Mouse (Mus musculus): ENCODE data around the gene Cybrd1. TPM values are rescaled to one million over a fixed set of nuclear protein-coding genes. Genes with fewer than 3 reads are reported as not detected.

The Cybrd1 gene
- polyA plus RNA-seq, 1 experiment, result 1.5 TPM

DNA sequence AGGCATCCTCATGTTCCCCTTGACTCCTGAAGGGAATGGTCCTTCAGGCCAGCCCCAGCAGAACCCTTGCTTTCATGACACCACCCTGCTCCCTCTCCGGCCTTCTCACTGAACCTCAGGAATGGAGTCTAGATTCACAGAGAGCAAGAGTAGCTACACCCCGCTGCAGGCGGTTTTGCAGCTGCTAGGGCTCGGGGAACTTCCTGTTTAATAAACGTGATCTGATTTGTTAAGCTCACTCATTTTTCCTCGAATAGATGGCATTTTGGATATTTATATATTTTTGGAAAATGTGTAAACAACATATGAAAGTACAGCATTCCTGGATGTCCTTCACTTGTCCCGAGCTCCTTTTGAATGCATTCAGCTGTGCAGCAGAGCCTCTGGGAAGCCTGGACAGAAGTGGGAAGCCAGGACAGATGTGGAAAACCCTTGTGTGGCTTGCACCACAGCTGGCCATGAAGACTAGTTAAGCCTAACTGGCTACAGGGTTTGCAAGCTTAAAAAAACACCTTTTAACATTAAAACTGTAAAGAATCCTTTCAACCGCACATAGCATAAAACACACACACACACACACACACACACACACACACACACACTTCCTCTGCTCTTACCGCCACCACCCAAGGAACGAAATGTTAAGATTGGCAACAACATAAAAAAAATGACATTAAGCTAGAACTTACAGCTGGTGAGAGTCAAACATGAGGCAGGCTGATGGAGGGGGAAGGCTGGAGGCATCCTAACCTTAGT is 10.2 kb downstream of the Cybrd1 start:
- Histone ChIP-seq H3K4me3 (ENCODE audit: low read depth, low read length) (no peak overlapping the region), H3K4me1 (ENCODE audit: control insufficient read depth, insufficient read depth, insufficient read length, low read length) (peaks cover 3% of the 10 kb centered on the region), H3K27me3 (ENCODE audit: control insufficient read depth, insufficient read depth, low read length) (no peaks in the 10 kb centered on the region), H3K36me3 (ENCODE audit: control insufficient read depth, insufficient read depth, low read length) (no peaks in the 10 kb centered on the region), H3K27ac (ENCODE audit: insufficient read depth, low read depth, low read length) (no peak overlapping the region)
- no peak for TF ChIP-seq CTCF (IDR thresholded peaks at IDR 0.05; ENCODE audit: extremely low read depth, insufficient read length, insufficient replicate concordance, low read depth, low read length)
- no peak for TF ChIP-seq POLR2A (IDR thresholded peaks at IDR 0.05; ENCODE audit: low read depth, low read length)
- whole genome bisulfite sequencing, result 74% methylated on average over 10 of the region's 10 CpGs

DNA sequence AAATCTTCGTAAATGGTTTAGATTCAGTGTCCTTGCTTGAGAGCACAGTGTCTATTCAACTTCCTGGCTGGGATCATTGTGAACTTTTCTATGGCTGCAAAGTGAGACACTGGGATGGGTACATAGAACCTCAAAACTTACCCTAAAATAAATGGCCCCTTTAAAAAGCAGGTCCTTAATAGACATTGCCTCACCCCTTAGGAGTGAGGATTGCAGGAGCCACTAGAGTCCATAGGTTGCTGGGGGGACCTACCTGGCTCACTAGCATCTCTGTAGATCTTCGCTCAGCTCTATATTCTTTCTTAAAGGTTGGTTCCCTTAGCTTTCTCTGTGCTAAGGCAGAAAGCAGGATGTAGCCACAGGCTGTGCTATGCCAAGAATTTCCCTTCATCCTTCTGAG is 12.6 kb downstream of the Cybrd1 start:
- H3K27me3 ChIP-seq (ENCODE audit: control insufficient read depth, insufficient read depth, low read length), result no peaks in the 10 kb centered on the region
- no peak overlapping the region for H3K27ac ChIP-seq (ENCODE audit: insufficient read depth, low read depth, low read length)
- WGBS, result 92% methylated on average over 2 of the region's 2 CpGs
- no peak overlapping the region for H3K4me3 ChIP-seq (ENCODE audit: low read depth, low read length)
- no peaks in the 10 kb centered on the region for H3K4me1 ChIP-seq (ENCODE audit: control insufficient read depth, insufficient read depth, insufficient read length, low read length)
- no peaks in the 10 kb centered on the region for H3K36me3 ChIP-seq (ENCODE audit: control insufficient read depth, insufficient read depth, low read length)
- TF ChIP-seq CTCF (IDR thresholded peaks at IDR 0.05; ENCODE audit: extremely low read depth, insufficient read length, insufficient replicate concordance, low read depth, low read length) (no peak), POLR2A (IDR thresholded peaks at IDR 0.05; ENCODE audit: low read depth, low read length) (no peak)

DNA sequence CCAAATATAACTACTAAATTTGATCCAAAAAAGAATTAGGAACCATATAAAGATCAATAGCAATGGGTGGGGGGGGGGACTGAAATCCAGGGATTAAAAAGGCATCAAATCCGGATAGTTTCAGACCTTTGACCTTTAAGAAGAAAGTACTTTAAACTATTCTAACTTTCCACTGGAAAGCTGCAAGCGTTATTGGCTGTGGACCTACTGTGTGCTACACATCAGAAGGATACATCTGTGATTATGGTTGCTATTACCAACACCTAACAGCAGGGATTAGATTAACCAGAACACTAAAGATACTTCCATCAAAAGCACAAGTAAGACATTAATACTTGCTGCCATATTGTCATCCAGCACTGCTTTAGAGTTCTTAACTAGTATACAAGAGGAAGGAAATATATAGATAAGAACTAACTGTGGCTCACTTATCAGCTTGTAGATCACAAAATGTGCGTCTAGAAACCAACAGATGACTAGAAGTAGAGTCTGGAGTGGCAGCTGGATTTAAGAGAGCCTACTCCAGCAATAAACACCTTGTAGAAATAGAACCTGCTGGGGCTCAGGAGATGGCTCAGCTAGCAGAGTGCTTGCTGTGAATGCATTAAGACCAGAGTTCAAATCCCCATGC is 14.3 kb downstream of the Cybrd1 start:
- no peaks in the 10 kb centered on the region for H3K4me1 ChIP-seq (ENCODE audit: control insufficient read depth, insufficient read depth, insufficient read length, low read length)
- H3K4me3 ChIP-seq (ENCODE audit: low read depth, low read length), result no peak overlapping the region
- H3K27ac ChIP-seq (ENCODE audit: insufficient read depth, low read depth, low read length), result no peak overlapping the region
- TF ChIP-seq POLR2A (IDR thresholded peaks at IDR 0.05; ENCODE audit: low read depth, low read length) (no peak), CTCF (IDR thresholded peaks at IDR 0.05; ENCODE audit: extremely low read depth, insufficient read length, insufficient replicate concordance, low read depth, low read length) (no peak)
- WGBS, result 70% methylated on average over 3 of the region's 3 CpGs
- no peaks in the 10 kb centered on the region for H3K36me3 ChIP-seq (ENCODE audit: control insufficient read depth, insufficient read depth, low read length)
- no peaks in the 10 kb centered on the region for H3K27me3 ChIP-seq (ENCODE audit: control insufficient read depth, insufficient read depth, low read length)

DNA sequence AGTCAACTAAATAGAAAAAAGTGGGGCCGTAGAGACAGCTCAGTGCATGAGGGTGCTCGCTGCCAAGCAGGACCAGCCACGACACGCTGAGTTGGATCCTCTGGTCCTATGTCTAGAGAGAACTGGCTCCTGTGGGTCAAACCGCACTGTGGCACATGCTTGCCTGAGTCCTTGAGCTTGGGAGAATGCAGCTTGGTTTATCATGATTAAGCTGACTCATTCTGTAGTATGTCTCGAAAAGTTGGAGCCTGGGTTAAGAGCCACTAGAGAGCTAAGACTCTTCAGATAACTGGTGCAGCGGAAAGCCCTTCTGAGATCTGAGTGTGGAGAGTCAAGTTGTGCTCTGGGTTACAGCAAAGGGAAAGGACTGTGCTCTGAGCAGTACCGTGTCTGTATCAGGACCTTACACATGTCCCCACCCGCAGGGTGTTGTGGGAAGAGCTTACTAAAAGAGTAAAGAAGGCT is 16.4 kb downstream of the Cybrd1 start:
- Histone ChIP-seq H3K4me3 (ENCODE audit: low read depth, low read length) (no peak overlapping the region), H3K27ac (ENCODE audit: insufficient read depth, low read depth, low read length) (no peak overlapping the region), H3K36me3 (ENCODE audit: control insufficient read depth, insufficient read depth, low read length) (no peaks in the 10 kb centered on the region), H3K27me3 (ENCODE audit: control insufficient read depth, insufficient read depth, low read length) (no peaks in the 10 kb centered on the region), H3K4me1 (ENCODE audit: control insufficient read depth, insufficient read depth, insufficient read length, low read length) (no peaks in the 10 kb centered on the region)
- 84% methylated on average over 9 of the region's 9 CpGs for WGBS
- TF ChIP-seq POLR2A (IDR thresholded peaks at IDR 0.05; ENCODE audit: low read depth, low read length) (no peak), CTCF (IDR thresholded peaks at IDR 0.05; ENCODE audit: extremely low read depth, insufficient read length, insufficient replicate concordance, low read depth, low read length) (no peak)

DNA sequence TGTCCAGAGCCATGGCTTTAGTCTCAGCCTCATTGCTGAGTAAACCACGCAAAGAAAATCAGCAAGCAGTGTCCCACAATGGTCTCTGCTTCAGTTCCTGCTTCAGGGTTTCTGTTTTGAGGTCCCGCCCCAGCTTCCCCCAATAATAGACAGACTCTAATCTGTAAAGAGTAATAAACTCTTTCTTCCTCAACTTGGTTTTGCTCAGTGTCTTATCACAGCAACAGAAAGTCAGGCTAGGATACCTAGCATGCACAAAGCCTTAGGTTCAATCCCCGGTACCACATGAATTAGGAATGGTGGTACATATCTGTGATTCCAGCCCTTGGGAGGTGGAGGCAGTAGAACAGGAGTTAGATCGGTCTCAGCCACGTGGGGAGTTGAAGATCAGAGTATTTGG is 17.1 kb downstream of the Cybrd1 start:
- no peak for TF ChIP-seq CTCF (IDR thresholded peaks at IDR 0.05; ENCODE audit: extremely low read depth, insufficient read length, insufficient replicate concordance, low read depth, low read length)
- no peak for TF ChIP-seq POLR2A (IDR thresholded peaks at IDR 0.05; ENCODE audit: low read depth, low read length)
- Histone ChIP-seq H3K27me3 (ENCODE audit: control insufficient read depth, insufficient read depth, low read length) (no peaks in the 10 kb centered on the region), H3K36me3 (ENCODE audit: control insufficient read depth, insufficient read depth, low read length) (no peaks in the 10 kb centered on the region), H3K4me1 (ENCODE audit: control insufficient read depth, insufficient read depth, insufficient read length, low read length) (no peaks in the 10 kb centered on the region), H3K4me3 (ENCODE audit: low read depth, low read length) (no peak overlapping the region), H3K27ac (ENCODE audit: insufficient read depth, low read depth, low read length) (no peak overlapping the region)
- WGBS, result 45% methylated on average over 5 of the region's 5 CpGs

DNA sequence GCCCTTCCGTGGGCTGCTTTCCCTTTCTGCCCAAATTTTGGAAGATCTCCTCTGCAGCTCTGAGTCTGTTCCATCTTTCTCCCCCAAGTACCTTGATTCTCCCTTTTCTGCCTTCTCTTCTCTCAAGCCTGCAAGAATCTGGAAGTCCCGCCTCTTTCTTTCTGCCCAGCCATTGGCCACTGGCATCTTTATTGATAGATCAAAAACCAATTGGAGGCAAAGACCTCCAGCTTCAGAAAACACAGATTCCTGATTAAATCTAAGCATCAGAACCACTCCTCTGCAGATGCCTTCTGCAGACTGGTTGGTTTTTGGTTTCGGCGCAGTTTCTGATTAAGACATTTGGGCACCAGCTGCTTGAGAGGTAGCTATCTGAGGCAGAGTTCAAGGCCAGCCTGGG is 22.9 kb downstream of the Cybrd1 start:
- H3K4me1 ChIP-seq (ENCODE audit: control insufficient read depth, insufficient read depth, insufficient read length, low read length), result peaks cover under 1% of the 10 kb centered on the region; the same call in 1 of the 2 replicates
- no peaks in the 10 kb centered on the region for H3K27me3 ChIP-seq (ENCODE audit: control insufficient read depth, insufficient read depth, low read length)
- no peak for TF ChIP-seq CTCF (IDR thresholded peaks at IDR 0.05; ENCODE audit: extremely low read depth, insufficient read length, insufficient replicate concordance, low read depth, low read length)
- no peak for TF ChIP-seq POLR2A (IDR thresholded peaks at IDR 0.05; ENCODE audit: low read depth, low read length)
- no peaks in the 10 kb centered on the region for H3K36me3 ChIP-seq (ENCODE audit: control insufficient read depth, insufficient read depth, low read length)
- no peak overlapping the region for H3K27ac ChIP-seq (ENCODE audit: insufficient read depth, low read depth, low read length)
- no peak overlapping the region for H3K4me3 ChIP-seq (ENCODE audit: low read depth, low read length)
- 86% methylated on average over 4 of the region's 4 CpGs for WGBS

DNA sequence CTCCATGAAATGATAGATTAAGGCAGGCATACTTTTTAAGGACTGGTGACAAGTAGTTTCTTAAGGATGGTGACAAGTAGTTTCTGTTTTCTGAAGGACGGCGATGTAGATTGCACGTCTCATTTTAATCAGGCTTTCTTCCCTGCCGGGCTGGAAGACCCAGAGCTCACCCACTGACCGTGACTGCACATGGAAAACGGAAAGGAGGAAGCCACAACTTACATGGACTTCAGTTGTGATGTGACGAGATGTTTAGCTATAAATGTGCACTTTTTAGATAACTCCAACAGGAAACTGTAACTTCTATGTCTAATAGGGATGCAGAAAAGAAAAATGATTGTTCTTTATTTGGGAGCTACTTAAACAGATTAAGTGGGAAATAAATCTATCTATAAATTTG is 24.7 kb downstream of the Cybrd1 start:
- TF ChIP-seq POLR2A (IDR thresholded peaks at IDR 0.05; ENCODE audit: low read depth, low read length) (no peak), CTCF (IDR thresholded peaks at IDR 0.05; ENCODE audit: extremely low read depth, insufficient read length, insufficient replicate concordance, low read depth, low read length) (no peak)
- H3K27me3 ChIP-seq (ENCODE audit: control insufficient read depth, insufficient read depth, low read length), result no peaks in the 10 kb centered on the region
- H3K36me3 ChIP-seq (ENCODE audit: control insufficient read depth, insufficient read depth, low read length), result no peaks in the 10 kb centered on the region
- WGBS, result 61% methylated on average over 7 of the region's 7 CpGs
- no peak overlapping the region for H3K27ac ChIP-seq (ENCODE audit: insufficient read depth, low read depth, low read length)
- H3K4me3 ChIP-seq (ENCODE audit: low read depth, low read length), result no peak overlapping the region
- peaks cover 8% of the 10 kb centered on the region; the same call in 1 of the 2 replicates for H3K4me1 ChIP-seq (ENCODE audit: control insufficient read depth, insufficient read depth, insufficient read length, low read length)

Data from small intestine, adult 2 months (tissue).